Mouse (Mus musculus) C2C12 (cell line): Measurements from ENCODE around the gene Nipbl. TPM values are rescaled to one million over a fixed set of nuclear protein-coding genes. Genes with fewer than 3 reads are reported as not detected.

Experiments
- H3K27me3 ChIP-seq: one replicate; pipeline ENCODE4 v1.6.1; 2011; ENCODE audit not compliant: control insufficient read depth, insufficient read depth, insufficient read length
- H3K36me3 ChIP-seq: one replicate; pipeline ENCODE4 v1.6.1; 2011; ENCODE audit not compliant: control insufficient read depth, insufficient read depth
- H3K4me3 ChIP-seq: one replicate; pipeline ENCODE4 v1.5.1; 2011; ENCODE audit warnings: mild to moderate bottlenecking, control low read depth; ENCODE audit not compliant: poor library complexity, insufficient read depth, severe bottlenecking
- H3K79me2 ChIP-seq: one replicate; pipeline ENCODE4 v1.6.1; 2011; ENCODE audit not compliant: control insufficient read depth, insufficient read depth
- H3K79me3 ChIP-seq: one replicate; pipeline ENCODE4 v1.6.1; 2011; ENCODE audit warnings: low read depth, control low read depth
- H3ac ChIP-seq: one replicate; pipeline ENCODE3; 2011; ENCODE audit warnings: low read depth; ENCODE audit not compliant: control insufficient read depth, insufficient read length
- CEBPB ChIP-seq: IDR thresholded peaks from one replicate; pipeline ENCODE4 v1.6.1; 2011; ENCODE audit warnings: low read depth, mild to moderate bottlenecking, control low read depth, moderate library complexity
- CTCF ChIP-seq: IDR thresholded peaks from one replicate; pipeline ENCODE4 v1.5.1; 2011; ENCODE audit not compliant: control insufficient read depth, insufficient read depth, insufficient read length
- FOSL1 ChIP-seq: IDR thresholded peaks from one replicate; pipeline ENCODE4 v1.8.0; 2011; ENCODE audit warnings: mild to moderate bottlenecking, low read length; ENCODE audit not compliant: poor library complexity, insufficient read depth, severe bottlenecking
- MAX ChIP-seq: IDR thresholded peaks from one replicate; pipeline ENCODE4 v1.6.1; 2011; ENCODE audit warnings: mild to moderate bottlenecking, control low read depth
- MYOD1 ChIP-seq: IDR thresholded peaks from one replicate; pipeline ENCODE4 v1.6.1; 2011; ENCODE audit warnings: low read depth; ENCODE audit not compliant: control insufficient read depth, insufficient read length
- MYOG ChIP-seq: IDR thresholded peaks from one replicate; pipeline ENCODE4 v1.6.1; 2011; ENCODE audit not compliant: control insufficient read depth, insufficient read length; ENCODE audit errors: extremely low read depth
- USF1 ChIP-seq: IDR thresholded peaks from one replicate; pipeline ENCODE4 v1.6.1; 2011; ENCODE audit warnings: low read depth, mild to moderate bottlenecking, control low read depth, moderate library complexity
- long read RNA-seq, 2 experiments: library from polyadenylated mRNA; unstranded; transcript quantifications; one replicate each; pipeline ENCODE4 v2.0.0; 2019 to 2020
- polyA plus RNA-seq: library from polyadenylated mRNA; unstranded; fragments of >200 nt; fragmentation: generic; extraction: Trizol; gene quantifications from one replicate; pipeline ENCODE4 v1.2.1, GENCODE M21; 2012; ENCODE audit warnings: missing spikeins

Nipbl gene
- 6.0 TPM for polyA plus RNA-seq
- long read RNA-seq, experiment 1, partial matches to known transcripts = 24 of 26 reads
- long read RNA-seq, experiment 1, other reads (novel, unspliced or antisense) = 2 of 26 reads
- long read RNA-seq, experiment 2, partial matches to known transcripts = 17 of 20 reads
- long read RNA-seq, experiment 2, other reads (novel, unspliced or antisense) = 3 of 20 reads

DNA sequence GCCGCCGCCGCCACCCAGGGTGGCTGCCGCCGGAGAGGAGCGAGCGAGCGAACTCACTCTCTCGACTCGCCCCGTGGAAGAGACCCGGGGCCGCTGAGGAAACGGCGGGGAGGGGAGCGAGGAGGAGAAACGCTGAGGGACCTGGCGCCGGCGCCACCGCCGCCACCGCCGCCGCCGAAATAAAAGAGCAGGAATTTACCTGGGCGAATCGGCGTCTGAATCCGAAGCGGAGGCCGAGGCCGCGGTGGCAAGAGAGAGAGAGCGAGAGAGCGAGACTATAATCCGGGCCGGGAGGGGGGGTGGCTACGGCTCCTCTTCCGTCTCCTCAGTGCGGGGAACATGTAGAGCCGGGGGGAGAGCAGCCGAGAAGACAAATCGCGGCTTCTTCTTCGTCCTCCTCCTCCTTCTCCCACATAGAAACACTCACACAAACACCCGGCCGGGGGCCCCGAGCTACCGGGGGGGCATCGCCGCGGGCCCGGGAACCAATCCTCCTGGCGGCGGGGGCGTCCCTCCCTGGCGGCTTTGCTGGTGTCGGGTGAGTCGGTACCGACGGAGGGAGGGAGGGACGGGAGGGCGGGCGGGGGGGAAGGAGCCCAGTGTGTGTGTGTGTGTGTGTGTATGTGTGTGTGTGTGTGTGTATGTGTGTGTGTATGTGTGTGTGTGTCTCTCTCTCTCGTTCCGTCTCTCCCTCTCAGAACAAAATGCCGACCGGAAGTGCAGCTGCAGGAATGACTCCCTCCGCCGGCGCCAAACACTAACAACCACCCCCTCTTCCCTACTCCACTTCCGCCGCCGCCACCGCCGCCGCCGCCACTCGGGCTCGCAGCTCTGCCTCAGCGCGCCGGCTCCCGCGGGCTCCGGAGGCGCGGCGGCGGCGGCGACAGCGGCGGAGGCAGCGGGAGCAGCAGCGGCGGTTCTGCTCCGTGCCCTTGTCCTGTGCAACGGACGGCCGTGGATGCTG, at the start of gene Nipbl:
Gene Nipbl (minus strand): TSS at position 538 of the 964 bp plus-strand sequence.
- Histone ChIP-seq H3K27me3 (no peaks in the 10 kb centered on the region), H3K36me3 (no peaks in the 10 kb centered on the region), H3K79me2 (peaks cover 97% of the 10 kb centered on the region)

DNA sequence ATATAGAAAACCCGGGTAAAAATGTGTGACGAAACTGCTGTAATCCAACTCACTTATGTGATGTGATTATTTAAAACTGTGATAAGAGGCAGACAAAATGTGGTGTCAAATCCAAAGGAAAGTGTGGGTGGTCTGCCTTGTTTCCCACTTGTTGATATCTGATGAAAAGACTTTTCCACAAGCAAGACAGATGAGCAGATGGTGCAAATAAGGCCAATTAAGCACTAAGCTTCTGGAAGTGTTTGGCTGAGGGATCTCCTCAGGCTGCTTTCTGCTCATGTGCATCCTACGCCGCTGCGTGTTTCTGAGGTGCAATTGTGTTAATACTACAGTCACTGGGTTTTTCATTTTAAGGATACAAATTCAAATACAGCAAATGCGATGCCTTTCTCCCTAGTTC, 41.0 kb upstream of the Nipbl start:
- Histone ChIP-seq H3K4me3 (no peak overlapping the region), H3ac (no peak overlapping the region), H3K79me2 (no peaks in the 10 kb centered on the region), H3K27me3 (no peaks in the 10 kb centered on the region), H3K36me3 (no peaks in the 10 kb centered on the region), H3K79me3 (no peaks in the 10 kb centered on the region)
- TF ChIP-seq USF1 (no peak), CTCF (no peak), MAX (no peak), CEBPB (no peak), MYOD1 (no peak), MYOG (no peak), FOSL1 (no peak)

More for the DNA sequence above, at the start of gene Nipbl:
- Histone ChIP-seq H3ac (peak within 1 kb of the TSS; percentile 88), H3K79me3 (peaks cover 73% of the 10 kb centered on the region), H3K4me3 (peak within 1 kb of the TSS; percentile 94)
- no peak for TF ChIP-seq MYOG
- TF ChIP-seq CTCF = no peak
- no peak for TF ChIP-seq MAX
- no peak for TF ChIP-seq CEBPB
- no peak for TF ChIP-seq FOSL1
- no peak for TF ChIP-seq MYOD1
- no peak for TF ChIP-seq USF1

DNA sequence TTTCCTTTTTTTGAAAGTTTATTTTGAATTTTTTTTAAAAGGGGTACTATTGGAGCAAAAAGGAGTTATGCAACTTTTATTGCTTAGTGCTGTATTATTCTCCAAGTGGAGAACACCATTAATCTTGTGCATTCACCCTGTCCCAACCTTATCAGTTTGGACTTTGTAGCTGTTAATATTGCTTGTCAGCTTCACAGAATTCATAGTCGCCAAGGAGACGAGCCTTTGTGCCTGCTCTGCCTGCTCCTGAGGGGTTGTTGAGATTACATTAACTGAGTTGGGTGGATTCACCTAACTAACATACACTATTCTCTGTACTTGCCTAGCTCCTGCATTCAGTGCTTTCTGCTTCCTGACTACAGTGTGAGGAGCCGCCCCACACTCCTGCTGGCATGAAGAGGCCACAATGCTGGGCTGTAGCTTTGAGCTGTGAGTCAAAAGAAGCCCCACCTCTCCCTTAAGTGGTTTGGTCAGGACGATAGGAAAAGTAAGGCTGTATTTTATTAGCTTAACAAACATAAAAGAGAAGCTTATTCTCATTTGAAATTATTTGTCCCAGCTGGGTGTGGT, 24.8 kb upstream of the Nipbl start:
- Histone ChIP-seq H3K4me3 (no peak overlapping the region), H3K79me3 (no peaks in the 10 kb centered on the region), H3K79me2 (no peaks in the 10 kb centered on the region), H3ac (no peak overlapping the region), H3K27me3 (no peaks in the 10 kb centered on the region), H3K36me3 (no peaks in the 10 kb centered on the region)
- TF ChIP-seq CTCF = no peak
- TF ChIP-seq CEBPB = no peak
- no peak for TF ChIP-seq MYOG
- TF ChIP-seq MYOD1 = no peak
- TF ChIP-seq USF1 = no peak
- no peak for TF ChIP-seq MAX
- TF ChIP-seq FOSL1 = no peak

DNA sequence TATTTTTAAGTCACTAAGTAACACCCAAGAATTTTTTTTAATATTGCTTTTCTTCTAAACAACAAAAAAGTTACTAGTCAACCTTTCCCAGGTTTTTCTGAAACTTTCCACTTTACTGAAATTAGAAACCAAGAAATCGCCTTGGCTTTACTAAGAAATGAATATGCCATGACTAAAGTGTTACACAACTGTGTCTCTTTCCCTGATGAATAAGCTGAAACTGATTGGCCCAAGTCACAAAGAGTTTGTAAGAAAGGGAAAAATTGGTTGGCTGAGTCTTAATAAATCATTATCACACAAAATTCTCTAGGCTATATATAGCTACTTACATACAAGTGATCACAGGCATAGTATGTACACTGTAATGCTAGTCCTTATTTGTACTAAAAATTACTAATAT, 19.3 kb upstream of the Nipbl start:
- Histone ChIP-seq H3K36me3 (no peaks in the 10 kb centered on the region), H3K4me3 (no peak overlapping the region), H3K79me2 (no peaks in the 10 kb centered on the region), H3ac (no peak overlapping the region), H3K27me3 (no peaks in the 10 kb centered on the region), H3K79me3 (no peaks in the 10 kb centered on the region)
- no peak for TF ChIP-seq FOSL1
- TF ChIP-seq CEBPB = peak; percentile 66
- TF ChIP-seq USF1 = no peak
- TF ChIP-seq MYOG = no peak
- no peak for TF ChIP-seq CTCF

DNA sequence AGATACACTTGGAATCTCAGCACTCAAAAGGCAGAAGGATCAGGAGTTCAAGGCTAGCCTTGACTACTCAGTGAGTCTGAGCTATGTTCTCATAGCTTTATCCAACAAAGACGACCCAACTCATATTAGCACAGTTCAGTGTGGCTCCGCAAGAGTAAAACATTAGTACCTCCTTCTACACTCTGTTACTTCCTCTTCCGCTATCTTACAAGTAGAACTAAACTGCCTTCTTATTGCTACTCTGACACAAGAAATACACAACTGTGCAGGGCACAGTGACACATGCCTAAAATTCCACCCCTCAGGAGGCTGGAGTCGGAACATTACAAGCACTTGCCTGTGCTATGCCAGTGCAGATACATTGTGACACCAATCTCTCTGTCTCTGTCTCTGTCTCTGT, 18.5 kb upstream of the Nipbl start:
- H3K4me3 ChIP-seq = no peak overlapping the region
- no peaks in the 10 kb centered on the region for H3K27me3 ChIP-seq
- no peaks in the 10 kb centered on the region for H3K36me3 ChIP-seq
- TF ChIP-seq MYOG = no peak
- no peak for TF ChIP-seq FOSL1
- TF ChIP-seq MYOD1 = no peak
- TF ChIP-seq CTCF = no peak
- H3K79me3 ChIP-seq = no peaks in the 10 kb centered on the region
- no peaks in the 10 kb centered on the region for H3K79me2 ChIP-seq
- H3ac ChIP-seq = no peak overlapping the region
